Mouse (Mus musculus): ENCODE data around the gene Lingo2. TPM values are rescaled to one million over a fixed set of nuclear protein-coding genes. Genes with fewer than 3 reads are reported as not detected.

Gene Lingo2
- total RNA-seq, 2 experiments from 2014 or later = 44.8 to 56.5 TPM

DNA sequence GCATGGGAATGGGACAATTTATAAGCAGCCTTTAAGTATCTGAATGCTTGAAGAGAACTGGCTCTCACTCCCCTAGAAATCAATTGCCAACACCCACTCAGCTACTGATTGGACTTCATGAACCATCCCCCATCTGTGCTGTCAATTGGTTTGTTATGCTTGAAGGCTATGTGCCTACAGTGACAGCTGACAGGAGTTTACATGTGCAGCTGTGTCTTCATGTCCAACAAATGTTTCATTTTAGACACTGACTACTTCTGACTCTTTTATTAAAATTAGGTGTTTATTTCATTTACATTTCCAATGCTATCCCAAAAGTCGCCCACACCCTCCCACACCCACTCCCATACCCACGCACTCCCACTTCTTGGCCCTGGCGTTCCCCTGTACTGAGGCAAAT, 516.3 kb downstream of the Lingo2 start:
- Histone ChIP-seq H3K27ac (peak overlapping the region; percentile 51; the same call in 1 of the 2 replicates), H3K4me3 (no peak overlapping the region)
- DNase-seq (ENCODE audit: low spot score in 2 of 2) = peak; percentile 62 to 87
- no peak for TF ChIP-seq CTCF (conservative IDR thresholded peaks at IDR 0.05)

- Histone ChIP-seq H3K4me3 (no peak overlapping the region), H3K27ac (no peak overlapping the region)
- no peak for DNase-seq (ENCODE audit: low spot score in 2 of 2)
- 0 out of 2 replicates have a peak, but pooled peaks have one; percentile 19 for TF ChIP-seq CTCF (conservative IDR thresholded peaks at IDR 0.05)
Observed at GRCm38 (mm10) chr4:36426192-36426591, 525.4 kb downstream of the Lingo2 start.

DNA sequence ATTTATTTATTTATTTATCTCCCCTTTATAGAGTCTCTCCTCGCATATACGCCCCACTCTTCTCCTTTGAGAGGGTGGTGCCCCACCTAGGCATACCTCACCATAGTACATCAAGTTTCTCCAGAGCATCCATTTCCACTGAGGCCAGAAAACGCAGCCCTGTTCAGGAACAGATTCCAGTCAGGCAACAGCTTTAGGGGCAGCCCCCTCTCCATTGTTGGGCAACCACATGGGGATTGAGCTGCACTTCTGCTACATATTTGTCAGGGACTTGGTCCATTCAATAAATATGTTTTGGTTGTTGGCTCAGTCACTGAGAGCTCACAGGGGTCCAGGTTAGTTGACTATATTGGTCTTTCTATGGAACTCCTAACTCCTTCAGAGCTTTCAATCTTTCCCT, 544.2 kb downstream of the Lingo2 start:
- Histone ChIP-seq H3K4me3 (no peak overlapping the region), H3K27ac (no peak overlapping the region)
- no peak for DNase-seq (ENCODE audit: low spot score in 2 of 2)
- no peak for TF ChIP-seq CTCF (conservative IDR thresholded peaks at IDR 0.05)

GRCm38 (mm10) chr4:36368925-36369324, 582.6 kb downstream of the Lingo2 start:
- Histone ChIP-seq H3K27ac (no peak overlapping the region), H3K4me3 (no peak overlapping the region)
- DNase-seq (ENCODE audit: low spot score in 2 of 2) = no peak
- TF ChIP-seq CTCF (conservative IDR thresholded peaks at IDR 0.05) = no peak

DNA sequence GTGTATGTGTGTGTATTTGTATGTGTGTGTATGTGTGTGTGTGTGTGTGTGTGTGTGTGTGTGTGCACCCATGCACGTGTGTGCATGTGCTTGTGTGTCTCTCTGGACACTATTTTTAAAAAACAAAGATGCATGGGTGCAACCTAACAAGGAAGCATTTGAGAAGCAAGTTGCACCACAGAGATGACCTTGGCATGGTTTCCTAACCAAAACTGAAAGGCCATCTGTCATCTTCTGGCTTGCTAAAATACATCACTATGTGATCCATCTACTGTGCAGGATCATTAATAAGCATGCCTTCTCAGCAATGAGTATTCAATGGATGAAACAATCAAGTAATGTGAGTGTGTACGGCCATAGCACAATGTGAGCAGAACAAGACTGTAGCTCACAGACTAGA, 597.1 kb downstream of the Lingo2 start:
- H3K27ac ChIP-seq = no peak overlapping the region
- DNase-seq (ENCODE audit: low spot score in 2 of 2) = no peak
- TF ChIP-seq CTCF (conservative IDR thresholded peaks at IDR 0.05) = no peak
- H3K4me3 ChIP-seq = no peak overlapping the region

- H3K4me3 ChIP-seq = no peak overlapping the region
- no peak for TF ChIP-seq CTCF (conservative IDR thresholded peaks at IDR 0.05)
- no peak overlapping the region for H3K27ac ChIP-seq
- DNase-seq (ENCODE audit: low spot score in 2 of 2) = no peak
Observed at GRCm38 (mm10) chr4:36331741-36332140, 619.8 kb downstream of the Lingo2 start.

DNA sequence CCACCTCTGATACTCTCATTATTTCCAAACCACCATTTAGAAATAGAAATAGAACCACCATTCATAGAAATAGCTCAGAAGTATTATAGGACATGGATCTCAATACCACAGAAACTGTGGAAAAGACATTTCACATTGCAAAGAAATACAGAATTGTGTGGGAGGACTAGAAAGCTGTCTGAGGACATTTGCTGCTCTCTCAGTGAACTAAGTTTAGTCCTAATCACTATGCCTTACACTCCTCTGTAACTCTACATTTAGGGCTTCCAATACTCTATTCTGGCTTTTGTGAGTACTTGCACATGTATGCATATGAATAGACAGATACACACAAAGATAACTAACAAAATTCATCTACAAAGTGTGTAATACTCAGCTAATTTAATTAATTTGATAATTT, 625.9 kb downstream of the Lingo2 start:
- no peak for DNase-seq (ENCODE audit: low spot score in 2 of 2)
- Histone ChIP-seq H3K4me3 (no peak overlapping the region), H3K27ac (no peak overlapping the region)
- no peak for TF ChIP-seq CTCF (conservative IDR thresholded peaks at IDR 0.05)

DNA sequence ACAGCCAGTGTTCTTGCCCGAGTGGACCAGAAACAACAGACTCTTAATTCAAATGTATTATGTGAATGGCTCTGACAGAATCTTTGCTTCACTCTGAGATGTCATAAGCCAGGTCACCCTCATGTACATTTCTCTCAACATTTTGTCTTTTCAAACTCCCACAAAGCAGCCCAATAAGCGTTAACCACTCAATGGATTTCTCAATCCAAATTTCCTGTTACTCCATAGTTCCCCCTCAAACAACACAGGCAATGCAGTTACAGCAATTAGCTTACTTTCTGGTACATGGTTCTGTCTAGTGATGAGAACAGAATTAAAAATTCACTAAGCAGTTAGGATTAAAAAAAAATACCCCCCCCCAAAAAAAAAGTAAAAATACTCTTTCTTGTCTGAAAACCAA, 638.5 kb downstream of the Lingo2 start:
- no peak overlapping the region for H3K27ac ChIP-seq
- DNase-seq (ENCODE audit: low spot score in 2 of 2) = no peak
- H3K4me3 ChIP-seq = no peak overlapping the region
- TF ChIP-seq CTCF (conservative IDR thresholded peaks at IDR 0.05) = no peak

DNA sequence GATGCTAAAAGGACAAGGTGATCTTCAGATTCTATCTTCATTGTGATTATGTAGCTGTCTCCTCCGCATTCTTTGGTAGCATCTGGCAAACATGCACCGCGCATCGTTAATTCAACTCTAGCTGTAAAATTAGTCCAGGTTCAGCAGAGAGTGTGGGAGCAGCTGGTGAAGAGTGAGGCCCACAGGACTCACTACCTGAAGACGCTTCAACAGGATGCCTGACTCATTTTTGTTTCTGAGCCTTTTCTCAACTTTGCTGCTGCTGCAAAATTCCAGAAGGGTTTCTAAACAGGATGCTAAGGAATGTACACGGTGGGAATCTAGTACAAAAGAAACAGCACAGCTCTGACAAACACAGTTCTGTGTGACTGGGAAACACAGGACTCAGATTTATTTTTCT, 640.1 kb downstream of the Lingo2 start:
- no peak for TF ChIP-seq CTCF (conservative IDR thresholded peaks at IDR 0.05)
- peak in 1 of 2 experiments; percentile 9 for DNase-seq (ENCODE audit: low spot score in 2 of 2)
- Histone ChIP-seq H3K4me3 (no peak overlapping the region), H3K27ac (peak overlapping the region; percentile 56)

GRCm38 (mm10) chr4:36305228-36305627, 646.3 kb downstream of the Lingo2 start:
- H3K4me3 ChIP-seq = no peak overlapping the region
- DNase-seq (ENCODE audit: low spot score in 2 of 2) = no peak
- H3K27ac ChIP-seq = no peak overlapping the region
- TF ChIP-seq CTCF (conservative IDR thresholded peaks at IDR 0.05) = no peak

- no peak for TF ChIP-seq CTCF (conservative IDR thresholded peaks at IDR 0.05)
- peak overlapping the region; percentile 78 for H3K27ac ChIP-seq
- DNase-seq (ENCODE audit: low spot score in 2 of 2) = no peak
- peak overlapping the region; percentile 56 for H3K4me3 ChIP-seq
Observed at GRCm38 (mm10) chr4:36289701-36290053, 661.9 kb downstream of the Lingo2 start.

DNA sequence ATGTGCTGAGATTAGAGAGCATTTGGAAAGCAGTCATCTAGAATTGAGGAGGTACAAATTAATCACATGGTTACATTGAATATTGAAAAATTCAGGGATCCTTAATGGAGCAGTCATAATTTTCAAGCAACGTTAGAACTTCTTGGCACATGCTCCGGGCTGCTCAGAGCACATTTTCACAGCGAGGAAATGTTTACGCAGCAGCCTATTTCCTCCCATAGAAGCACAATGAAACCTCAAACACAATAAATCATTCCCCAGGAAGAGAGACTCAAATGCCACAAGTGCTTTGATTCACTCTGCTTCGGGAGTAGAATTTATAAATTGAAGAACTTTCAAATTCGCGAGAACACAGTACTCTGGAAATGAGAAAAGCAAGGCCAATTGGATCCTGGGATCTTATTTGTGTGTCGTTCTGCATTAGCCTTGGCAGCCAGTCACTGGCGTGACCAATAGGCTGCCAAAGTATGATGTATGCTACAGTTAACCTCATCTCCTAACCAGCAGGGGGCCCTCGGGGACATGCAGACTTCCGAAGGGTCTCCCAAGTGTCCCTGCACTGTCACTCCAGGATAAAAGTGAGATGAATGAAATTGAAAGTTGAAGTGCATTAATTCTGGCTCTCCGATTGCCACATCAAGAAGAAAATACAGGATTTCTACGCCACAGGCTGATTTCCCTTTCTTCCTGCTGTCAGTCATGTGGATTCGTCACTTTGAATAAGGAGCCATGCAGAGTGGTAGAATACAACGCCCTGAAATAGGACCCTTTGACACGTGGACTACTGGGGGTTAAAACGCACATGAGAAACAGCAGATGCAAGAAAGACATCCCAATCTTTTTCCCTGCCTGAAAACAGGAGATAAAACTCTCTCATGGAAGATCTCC, 662.5 kb downstream of the Lingo2 start:
- Histone ChIP-seq H3K27ac (peak overlapping the region; percentile 78), H3K4me3 (peak overlapping the region; percentile 56)
- peak; percentile 87 for TF ChIP-seq CTCF (conservative IDR thresholded peaks at IDR 0.05)
- DNase-seq (ENCODE audit: low spot score in 2 of 2) = peak; percentile 70 to 73

- DNase-seq (ENCODE audit: low spot score in 2 of 2) = no peak
- Histone ChIP-seq H3K4me3 (no peak overlapping the region), H3K27ac (no peak overlapping the region)
- TF ChIP-seq CTCF (conservative IDR thresholded peaks at IDR 0.05) = no peak
Observed at GRCm38 (mm10) chr4:36262436-36263169, 688.9 kb downstream of the Lingo2 start.
